Mouse (Mus musculus) left cerebral cortex, adult 2 months (tissue): ENCODE results near the gene Slc41a3. TPM values are rescaled to one million over a fixed set of nuclear protein-coding genes. Genes with fewer than 3 reads are reported as not detected.

Experiments used
- DNase-seq, 2 experiments: peaks; one replicate each; pipeline ENCODE4 v3.0.0; 2021 to 2022; ENCODE audit warnings: low spot score in 2 of 2, mixed read lengths in 1 of 2; ENCODE audit errors: extremely low spot score in 1 of 2
- H3K27ac ChIP-seq: fragments of 200-600 bp; 2 replicates; pipeline ENCODE4 v1.8.1; 2022
- H3K4me3 ChIP-seq: fragments of 200-600 bp; 2 replicates; pipeline ENCODE4 v1.8.1; 2022
- CTCF ChIP-seq: fragments of 200-600 bp; IDR thresholded peaks from 2 replicates; pipeline ENCODE4 v1.8.1; 2022; ENCODE audit warnings: antibody characterized with exemption, mild to moderate bottlenecking, moderate library complexity
- intact Hi-C: fragments of 180-260 bp; cut with DNase I; formaldehyde crosslinking; loops from one replicate; pipeline ENCODE4 v1.15.1; 2025
- long read RNA-seq, 2 experiments: library from polyadenylated mRNA; stranded (forward); transcript quantifications; one replicate each; pipeline ENCODE4 v2.0.0; 2021; ENCODE audit warnings: borderline mapping rate in 2 of 2
- total RNA-seq, 2 experiments: library from RNA; stranded (reverse); gene quantifications; 2 replicates each; pipeline ENCODE4 v1.2.3; 2021

The Slc41a3 gene
- total RNA-seq = 1 to 10 TPM; 3.8 to 4.5 TPM
- long read RNA-seq, experiment 1, transcript Slc41a3-202 (11 exons, 2,412 nt) = major isoform, 5 of 6 reads
- long read RNA-seq, experiment 1, partial matches to known transcripts = 0 of 6 reads
- long read RNA-seq, experiment 1, other reads (novel, unspliced or antisense) = 1 of 6 reads
- long read RNA-seq, experiment 2, partial matches to known transcripts = 0 of 5 reads
- long read RNA-seq, experiment 2, other reads (novel, unspliced or antisense) = 2 of 5 reads

DNA sequence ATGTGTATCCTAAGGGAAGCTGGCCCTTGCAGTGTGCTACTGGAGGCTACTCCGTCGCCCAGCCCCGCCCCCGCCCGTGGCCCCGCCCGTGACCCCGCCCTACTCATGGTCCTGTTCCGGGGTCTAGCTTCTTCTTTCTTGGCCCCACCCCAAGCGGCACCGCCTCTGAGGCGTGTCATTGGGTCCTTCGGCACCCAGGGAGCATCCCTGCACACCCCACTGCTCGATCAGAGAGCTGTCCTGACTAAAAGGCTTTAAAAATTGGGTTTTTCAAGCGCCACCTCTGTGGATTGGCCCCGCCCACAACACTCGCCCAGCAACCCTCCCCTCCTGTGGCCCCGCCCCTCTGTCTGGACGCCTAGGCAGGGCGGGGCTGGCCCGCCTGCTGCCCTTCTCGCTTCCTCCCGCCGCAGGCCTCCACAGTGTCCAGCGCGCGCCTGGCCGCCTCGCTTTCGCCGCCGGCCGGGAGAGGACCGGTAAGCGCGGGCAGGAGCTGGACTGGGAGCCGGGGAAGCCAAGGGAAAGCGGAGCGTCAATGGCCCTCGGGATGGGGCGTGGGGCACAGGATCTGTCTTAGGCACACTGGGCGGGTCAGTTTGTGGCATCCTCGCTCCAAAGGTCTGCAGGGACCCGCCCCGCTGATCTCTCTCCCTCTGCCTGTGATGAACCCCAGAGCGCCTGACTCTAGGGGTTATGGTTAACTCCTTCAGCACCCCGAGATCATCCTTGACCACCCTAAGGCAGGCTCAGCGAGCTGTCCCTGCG, at the start of gene Slc41a3:
Gene Slc41a3 (plus strand): TSS at position 193 of the 765 bp plus-strand sequence.
- intact Hi-C loops = loop anchor here (5.0 kb wide), 1 partner anchor 538 kb away; no protein-coding TSS in a partner anchor
- no peak for TF ChIP-seq CTCF
- peak within 1 kb of the TSS; percentile 64 for H3K4me3 ChIP-seq
- H3K27ac ChIP-seq = peak within 1 kb of the TSS; percentile 78
- DNase-seq = peak; percentile 79 to 85

GRCm38 (mm10) chr6:90556534-90557058, 47.9 kb upstream of the Slc41a3 start:
- no peak for TF ChIP-seq CTCF
- Histone ChIP-seq H3K27ac (no peak overlapping the region), H3K4me3 (no peak overlapping the region)
- no peak for DNase-seq
- intact Hi-C loops = no loop called here

DNA sequence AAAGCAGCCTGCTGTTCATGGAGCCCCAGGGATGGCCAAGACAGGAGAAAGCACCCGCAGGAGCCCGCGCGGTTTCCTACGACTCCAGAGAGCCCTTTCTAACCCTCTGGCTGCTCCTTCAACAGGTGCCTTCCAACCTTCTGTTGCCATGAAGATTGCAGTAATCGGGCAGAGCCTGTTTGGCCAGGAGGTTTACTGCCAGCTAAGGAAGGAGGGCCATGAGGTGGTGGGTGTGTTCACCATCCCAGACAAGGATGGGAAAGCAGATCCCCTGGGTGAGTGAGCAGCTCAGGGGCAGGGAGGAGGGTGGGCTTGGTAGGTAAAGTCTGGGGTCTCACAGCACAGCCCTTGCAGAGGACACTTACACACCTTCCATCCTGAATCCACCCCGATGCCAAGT, 47.4 kb upstream of the Slc41a3 start:
- DNase-seq = no peak
- Histone ChIP-seq H3K27ac (no peak overlapping the region), H3K4me3 (no peak overlapping the region)
- intact Hi-C loops = no loop called here
- TF ChIP-seq CTCF = no peak

DNA sequence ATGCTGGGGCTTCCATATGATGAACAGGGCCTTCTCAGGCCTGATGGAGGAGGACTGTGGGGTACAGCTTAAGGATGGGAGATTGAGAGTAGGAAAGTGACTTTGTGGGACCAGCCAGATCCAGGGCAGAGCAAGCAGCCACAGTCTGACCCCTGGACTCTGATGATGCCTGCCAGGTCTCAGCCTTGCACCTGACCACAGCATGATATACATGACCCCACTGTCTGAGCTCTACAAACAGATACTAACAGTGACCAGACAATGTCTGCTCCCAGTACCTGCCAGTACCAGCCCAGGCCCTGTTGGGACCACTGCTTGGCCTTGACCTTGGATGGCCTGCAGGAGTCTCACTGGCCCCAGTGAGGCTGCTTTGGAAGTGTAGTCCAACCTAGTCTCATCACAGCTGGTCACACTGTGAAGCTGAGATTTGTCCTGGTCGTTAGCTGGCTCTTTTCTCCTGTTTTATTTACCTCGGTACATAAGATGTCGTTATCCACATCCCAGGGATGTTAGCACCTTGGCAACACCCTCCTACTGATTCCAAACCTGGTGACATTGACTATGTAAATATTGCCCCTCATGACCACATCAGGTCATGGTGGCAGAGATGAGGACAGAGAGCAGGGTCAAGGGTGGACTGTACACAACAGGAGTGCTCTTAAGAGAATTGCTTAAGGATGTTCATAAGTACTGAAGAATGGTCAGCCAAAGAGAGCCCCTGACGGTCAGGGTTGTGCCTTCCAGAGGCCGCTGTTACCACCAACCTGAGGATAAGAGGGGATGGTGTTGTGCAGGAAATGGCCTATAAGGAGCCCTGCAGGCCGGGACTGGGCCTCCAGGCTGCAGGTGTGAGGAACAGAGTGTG, 46.5 kb upstream of the Slc41a3 start:
- Histone ChIP-seq H3K4me3 (no peak overlapping the region), H3K27ac (no peak overlapping the region)
- TF ChIP-seq CTCF = no peak
- no peak for DNase-seq
- intact Hi-C loops = no loop called here

DNA sequence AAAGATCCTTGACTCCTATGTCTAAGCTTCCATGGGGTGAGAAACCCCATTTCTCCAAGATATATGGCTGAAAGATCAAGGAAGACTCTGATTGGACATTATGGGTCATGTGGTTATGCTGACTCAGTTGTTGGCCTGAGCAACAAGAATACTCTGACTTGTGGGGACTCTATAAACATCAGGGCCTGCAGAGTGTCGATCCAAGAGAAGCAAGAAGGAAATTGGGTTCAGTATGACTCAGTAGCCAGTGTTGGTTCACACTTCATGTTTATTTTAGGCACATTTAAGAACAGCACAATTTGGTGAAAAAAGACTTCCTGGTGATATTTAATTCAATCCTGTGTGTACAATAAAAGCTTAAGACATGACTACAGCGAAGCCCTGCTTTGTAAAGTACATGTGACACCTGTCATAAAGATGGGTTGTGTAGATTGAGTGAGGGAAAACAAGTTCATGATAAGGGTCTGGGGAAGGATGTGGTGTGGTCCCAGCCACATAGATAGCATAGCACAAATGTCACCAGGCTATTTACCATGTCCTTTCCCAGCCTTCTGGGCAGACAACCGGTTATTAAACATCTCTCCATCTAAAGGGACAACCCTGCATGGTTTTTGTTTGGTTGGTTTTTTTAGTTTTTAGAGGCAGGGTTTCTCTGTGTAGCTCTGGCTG, 44.0 kb upstream of the Slc41a3 start:
- intact Hi-C loops = no loop called here
- H3K4me3 ChIP-seq = no peak overlapping the region
- peak overlapping the region; percentile 50; the same call in 1 of the 2 replicates for H3K27ac ChIP-seq
- DNase-seq = no peak
- TF ChIP-seq CTCF = no peak

DNA sequence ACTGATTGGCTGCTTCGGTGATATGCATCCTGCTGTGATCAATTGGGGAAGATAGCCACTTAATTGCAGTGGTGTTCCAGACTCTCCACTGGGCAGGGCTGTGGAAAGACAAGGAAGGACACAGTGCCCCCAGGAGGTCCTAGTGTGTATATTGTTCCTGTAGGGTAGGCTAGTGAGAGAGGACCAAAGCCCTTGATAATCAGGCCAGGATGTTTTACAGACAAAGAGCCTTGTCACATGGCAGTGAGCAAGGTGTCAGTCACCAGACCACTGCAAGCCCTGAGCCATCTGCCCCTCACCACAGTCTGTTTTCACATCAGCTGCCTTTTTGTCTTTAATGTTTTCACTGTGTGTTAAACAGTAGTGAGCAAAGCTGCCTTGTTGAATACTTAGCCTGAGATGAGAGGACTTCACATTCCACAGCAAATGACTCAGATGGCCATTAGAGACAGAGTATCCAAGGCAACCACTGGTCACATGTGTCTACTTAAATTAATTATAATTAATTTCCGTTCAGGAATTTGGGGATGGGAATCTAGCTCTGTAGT, 43.2 kb upstream of the Slc41a3 start:
- intact Hi-C loops = no loop called here
- Histone ChIP-seq H3K4me3 (no peak overlapping the region), H3K27ac (no peak overlapping the region)
- TF ChIP-seq CTCF = peak; percentile 24
- DNase-seq = no peak

DNA sequence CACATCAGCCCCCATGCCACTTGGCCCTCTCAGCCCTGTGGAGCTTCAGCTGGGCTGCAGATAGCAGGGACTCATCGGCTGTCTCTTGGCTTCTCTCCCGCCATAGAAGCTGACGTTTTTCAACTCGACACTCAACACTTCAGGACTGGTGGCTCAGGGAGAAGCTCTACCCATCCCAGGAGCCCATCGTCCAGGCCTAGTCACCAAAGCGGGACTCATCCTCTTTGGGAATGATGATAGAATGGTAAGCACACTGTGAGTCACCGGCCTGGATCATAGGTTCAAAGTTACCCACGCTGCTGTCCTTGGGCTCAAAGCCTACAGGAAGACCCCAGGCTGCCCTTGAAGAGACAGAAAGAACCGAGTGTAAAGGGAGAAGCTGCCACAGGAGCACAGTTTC, 40.3 kb upstream of the Slc41a3 start:
- no peak for TF ChIP-seq CTCF
- Histone ChIP-seq H3K4me3 (no peak overlapping the region), H3K27ac (no peak overlapping the region)
- no peak for DNase-seq
- intact Hi-C loops = no loop called here

DNA sequence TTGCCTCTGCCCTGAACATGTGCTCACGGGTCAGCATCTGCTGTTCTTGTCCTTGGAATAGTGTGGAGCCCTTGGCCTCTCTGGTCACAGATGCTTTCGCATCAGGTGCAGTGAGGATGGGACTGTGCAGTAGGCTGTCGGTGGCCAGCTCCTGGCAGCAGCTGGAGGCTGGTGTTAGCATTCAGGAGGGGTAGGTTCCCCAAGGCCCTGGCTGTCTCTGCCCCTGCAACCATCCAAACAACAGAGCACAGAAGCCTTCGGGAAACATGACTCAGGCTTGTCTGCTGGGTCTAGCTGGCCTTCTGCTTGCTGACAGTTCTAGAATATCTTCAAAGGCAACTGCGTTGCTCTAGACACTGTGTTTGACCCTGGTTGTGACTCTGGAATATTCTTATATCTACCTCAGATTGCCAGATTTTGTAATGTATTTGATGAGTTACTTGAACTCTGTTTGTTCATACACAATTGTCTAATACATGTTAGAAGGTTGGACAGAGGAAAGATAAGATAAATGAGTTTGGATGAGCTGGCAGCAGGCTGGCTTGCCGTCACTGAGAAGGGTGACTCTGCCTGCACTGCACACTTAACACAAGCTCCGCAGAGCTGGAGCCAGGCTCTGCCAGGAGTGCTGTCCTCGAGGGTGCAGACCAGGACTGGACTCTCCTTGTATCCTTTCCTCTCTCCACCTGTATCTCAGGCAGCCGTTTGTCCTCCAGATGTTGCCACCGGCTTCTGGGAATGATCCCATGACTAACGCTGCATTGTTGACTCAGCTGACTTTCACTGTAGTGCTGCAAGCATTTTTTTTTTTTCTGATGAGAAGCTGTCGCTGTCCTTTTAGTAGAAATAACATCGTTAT, 38.9 kb upstream of the Slc41a3 start:
- intact Hi-C loops = no loop called here
- Histone ChIP-seq H3K4me3 (no peak overlapping the region), H3K27ac (no peak overlapping the region; the same call in 1 of the 2 replicates)
- no peak for DNase-seq
- TF ChIP-seq CTCF = no peak

DNA sequence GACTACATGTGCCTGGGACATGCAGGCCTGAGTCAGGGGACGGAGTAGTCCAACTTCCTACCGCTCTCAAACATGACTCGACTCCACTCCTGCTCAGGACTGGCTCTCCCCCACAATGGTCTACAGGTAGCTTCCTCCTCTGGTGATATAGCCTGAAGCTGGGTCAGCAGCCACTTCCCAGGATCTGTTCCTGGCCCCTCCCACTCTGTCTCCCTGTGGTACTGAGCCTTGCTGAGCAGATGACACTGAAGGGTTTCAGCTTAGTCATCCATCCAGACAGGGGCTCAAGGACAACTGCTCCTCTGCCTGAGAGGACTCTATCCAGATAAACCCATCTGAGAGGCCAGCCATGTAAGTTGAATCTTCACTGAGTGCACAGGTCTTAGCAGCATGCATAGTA, 37.0 kb upstream of the Slc41a3 start:
- DNase-seq = no peak
- TF ChIP-seq CTCF = no peak
- intact Hi-C loops = no loop called here
- no peak overlapping the region for H3K4me3 ChIP-seq
- no peak overlapping the region; the same call in 1 of the 2 replicates for H3K27ac ChIP-seq

GRCm38 (mm10) chr6:90567928-90568327, 36.6 kb upstream of the Slc41a3 start:
- TF ChIP-seq CTCF = no peak
- intact Hi-C loops = no loop called here
- H3K27ac ChIP-seq = no peak overlapping the region; the same call in 1 of the 2 replicates
- no peak overlapping the region for H3K4me3 ChIP-seq
- no peak for DNase-seq
